Mouse (Mus musculus) testis, postnatal 14 days (tissue): ENCODE results near the gene Tefm.
A peak's percentile ranks its signal among the peaks of the same experiment; 100 is the strongest.

Experiments
- DNase-seq: peaks from one replicate; pipeline ENCODE4 v3.0.0; 2021; ENCODE audit warnings: low spot score

The Tefm gene

GRCm38 (mm10) chr11:80090555-80091164 is 51.3 kb downstream of the Tefm start:
- DNase-seq, result no peak

GRCm38 (mm10) chr11:80089817-80090214 is 52.2 kb downstream of the Tefm start:
- DNase-seq, result no peak

GRCm38 (mm10) chr11:80088917-80089816 is 52.8 kb downstream of the Tefm start, which contains the start of gene Atad5:
Atad5 (plus strand) TSS chr11:80089400.
- peak; percentile 92 for DNase-seq

GRCm38 (mm10) chr11:80086844-80087243 is 55.1 kb downstream of the Tefm start:
- peak; percentile 82 for DNase-seq
